Mouse (Mus musculus) small intestine, adult 2 months (tissue): ENCODE data around the gene Lman1l. TPM values are rescaled to one million over a fixed set of nuclear protein-coding genes. Genes with fewer than 3 reads are reported as not detected.

ENCODE experiments used
- H3K27ac ChIP-seq: fragments of 200-500 bp; 2 replicates; pipeline ENCODE4 v1.5.1; 2012; ENCODE audit warnings: low read depth, low read length, control low read depth, inconsistent platforms; ENCODE audit not compliant: insufficient read depth
- H3K27me3 ChIP-seq: fragments of 200-500 bp; 2 replicates; pipeline ENCODE4 v1.6.1; 2012; ENCODE audit warnings: mild to moderate bottlenecking, moderate library complexity, low read length, inconsistent platforms; ENCODE audit not compliant: control insufficient read depth, insufficient read depth
- H3K36me3 ChIP-seq: fragments of 200-500 bp; 2 replicates; pipeline ENCODE4 v1.6.1; 2012; ENCODE audit warnings: mild to moderate bottlenecking, low read length, control low read depth, inconsistent platforms; ENCODE audit not compliant: control insufficient read depth, insufficient read depth
- H3K4me1 ChIP-seq: fragments of 200-500 bp; 2 replicates; pipeline ENCODE4 v1.6.1; 2012; ENCODE audit warnings: low read length, inconsistent platforms, mixed read lengths; ENCODE audit not compliant: control insufficient read depth, insufficient read depth, insufficient read length
- H3K4me3 ChIP-seq: fragments of 200-500 bp; 2 replicates; pipeline ENCODE4 v1.5.1; 2012; ENCODE audit warnings: low read depth, mild to moderate bottlenecking, control low read depth, inconsistent platforms, low read length, moderate library complexity
- CTCF ChIP-seq: fragments of 200-500 bp; IDR thresholded peaks from 2 replicates; pipeline ENCODE4 v1.5.1; 2012; ENCODE audit warnings: low read depth, mild to moderate bottlenecking, control low read depth, inconsistent platforms, low read length, moderate library complexity, mixed read lengths; ENCODE audit not compliant: insufficient replicate concordance, insufficient read length; ENCODE audit errors: extremely low read depth
- POLR2A ChIP-seq: fragments of 200-500 bp; IDR thresholded peaks from 2 replicates; pipeline ENCODE4 v1.6.1; 2012; ENCODE audit warnings: low read depth, mild to moderate bottlenecking, control low read depth, inconsistent platforms, low read length, moderate library complexity
- WGBS: fragments of 180-500 bp; shearing (Covaris S2); methylation state at CpG from one replicate; pipeline ENCODE4 v1.1.7; 2018; 5-methylcytosine and 5-hydroxymethylcytosine counted together
- polyA plus RNA-seq: library from polyadenylated mRNA; depleted of rRNA; stranded (reverse); fragments of >200 nt; gene quantifications from 2 replicates; pipeline ENCODE4 v1.2.3, GENCODE M21; 2012

Gene Lman1l
- polyA plus RNA-seq, 1 experiment = not detected

DNA sequence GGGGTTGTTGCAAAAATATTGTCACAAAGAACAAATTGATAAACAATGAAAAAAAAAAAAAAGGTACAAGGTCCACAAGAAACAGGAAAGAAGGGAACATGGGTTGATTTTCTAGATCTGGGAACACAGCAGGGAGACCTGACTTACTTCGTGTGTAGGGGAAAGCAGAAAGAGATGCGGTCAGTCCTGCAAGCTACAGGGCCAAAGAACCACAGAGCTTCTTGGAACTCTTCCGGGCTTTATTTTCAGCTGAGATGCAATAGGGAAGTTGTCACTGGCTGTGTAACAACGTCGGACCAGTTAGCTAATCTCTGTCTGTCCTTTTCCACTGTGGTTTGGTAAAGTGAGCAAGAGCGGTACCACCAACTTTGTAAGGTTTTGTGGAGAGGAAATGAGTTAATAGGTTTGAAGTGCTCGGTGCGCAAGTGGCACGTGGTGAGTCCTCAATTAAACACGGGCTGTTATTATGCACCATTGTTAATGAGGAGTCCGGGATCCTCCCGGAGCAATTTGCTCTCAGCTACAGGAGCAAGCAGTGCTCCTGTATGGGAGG, 26.1 kb upstream of the Lman1l start:
- Histone ChIP-seq H3K27ac (peak overlapping the region; percentile 72), H3K4me1 (peaks cover 41% of the 10 kb centered on the region), H3K36me3 (no peaks in the 10 kb centered on the region), H3K4me3 (no peak overlapping the region), H3K27me3 (no peaks in the 10 kb centered on the region)
- 17% methylated on average over 12 of the region's 12 CpGs for WGBS
- no peak for TF ChIP-seq CTCF
- TF ChIP-seq POLR2A = no peak

DNA sequence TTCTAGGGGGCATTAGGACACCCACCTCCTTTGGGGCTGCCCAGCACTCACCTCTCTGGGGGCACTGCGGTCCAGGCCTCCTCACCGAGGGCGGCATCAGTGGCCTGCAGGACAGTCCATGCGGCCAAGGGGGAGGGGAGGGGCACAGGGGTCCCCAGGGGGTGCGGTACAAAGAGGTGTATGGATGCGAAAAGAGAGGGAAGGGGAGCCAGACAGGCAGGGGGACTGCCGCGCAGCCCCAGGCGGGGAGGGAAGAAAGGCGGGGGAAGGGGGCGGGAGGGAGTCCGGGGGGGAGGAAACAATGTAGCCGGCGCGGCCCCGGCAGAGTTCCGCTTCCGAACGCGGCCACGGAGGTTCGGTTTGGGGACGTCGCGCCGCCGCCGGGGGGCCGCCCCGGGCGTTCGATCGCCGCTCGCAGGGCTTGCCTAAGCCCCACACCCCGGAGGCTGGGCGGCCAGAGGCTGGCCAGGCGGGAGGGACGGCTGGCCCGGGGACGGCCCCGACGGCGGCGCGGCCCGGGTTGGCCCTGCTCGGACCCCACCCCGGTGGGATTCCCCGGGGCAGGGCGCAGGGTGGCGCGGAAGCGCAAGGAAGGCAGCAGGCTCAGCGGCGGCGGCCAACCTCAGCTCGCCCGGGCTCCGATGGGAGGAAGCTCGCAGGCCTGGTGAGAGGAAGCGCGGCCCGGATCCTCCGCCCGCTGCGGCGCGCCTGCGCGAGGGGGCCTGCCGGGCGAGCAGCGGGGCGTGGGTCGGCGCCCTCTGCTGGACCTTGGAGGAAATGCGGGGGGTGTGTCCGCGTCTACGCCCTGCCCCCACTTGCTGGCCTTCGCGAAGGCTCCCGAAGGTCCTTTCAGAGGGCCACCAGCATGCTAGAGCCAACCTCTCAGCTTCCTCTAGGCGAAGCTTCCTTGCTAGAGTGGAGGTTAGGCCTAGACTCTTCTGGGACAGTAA, 24.6 kb upstream of the Lman1l start:
- Histone ChIP-seq H3K4me1 (peaks cover 54% of the 10 kb centered on the region), H3K4me3 (peak overlapping the region; percentile 87), H3K27me3 (no peaks in the 10 kb centered on the region), H3K36me3 (no peaks in the 10 kb centered on the region), H3K27ac (peak overlapping the region; percentile 94)
- TF ChIP-seq CTCF = peak; percentile 87
- peak; percentile 62 for TF ChIP-seq POLR2A
- 1% methylated on average over 83 of the region's 85 CpGs for WGBS

DNA sequence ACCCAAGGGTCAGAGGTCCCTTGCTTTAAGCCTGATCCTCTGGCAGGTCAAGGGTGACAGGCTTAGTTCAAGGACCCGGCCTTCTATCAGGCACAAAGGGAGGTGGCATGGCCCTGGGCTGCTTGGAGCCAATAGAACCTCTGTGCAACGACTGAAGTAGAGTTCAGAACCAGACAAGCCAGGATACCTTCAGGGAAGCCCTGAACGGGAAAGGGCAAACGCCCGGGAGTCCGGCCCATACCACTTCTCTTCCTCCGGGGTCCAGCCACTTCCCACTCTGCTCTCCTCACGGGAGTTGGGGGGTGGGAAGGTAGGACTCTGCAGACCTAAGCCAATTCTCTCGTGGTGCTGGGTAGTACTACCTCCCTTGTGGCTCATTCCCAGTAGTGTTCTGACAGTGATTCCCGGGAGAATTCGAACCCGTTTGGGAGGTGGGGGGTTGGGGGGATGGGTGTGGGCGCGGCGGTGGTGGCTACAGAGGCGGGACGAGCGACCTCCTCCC, 23.9 kb upstream of the Lman1l start:
- WGBS = 0% methylated on average over 18 of the region's 18 CpGs
- TF ChIP-seq POLR2A (peak; percentile 64; the same call in 1 of the 2 replicates), CTCF (no peak)
- peaks cover 62% of the 10 kb centered on the region for H3K4me1 ChIP-seq
- H3K36me3 ChIP-seq = no peaks in the 10 kb centered on the region
- H3K4me3 ChIP-seq = peak overlapping the region; percentile 87
- peak overlapping the region; percentile 84 for H3K27ac ChIP-seq
- H3K27me3 ChIP-seq = no peaks in the 10 kb centered on the region

DNA sequence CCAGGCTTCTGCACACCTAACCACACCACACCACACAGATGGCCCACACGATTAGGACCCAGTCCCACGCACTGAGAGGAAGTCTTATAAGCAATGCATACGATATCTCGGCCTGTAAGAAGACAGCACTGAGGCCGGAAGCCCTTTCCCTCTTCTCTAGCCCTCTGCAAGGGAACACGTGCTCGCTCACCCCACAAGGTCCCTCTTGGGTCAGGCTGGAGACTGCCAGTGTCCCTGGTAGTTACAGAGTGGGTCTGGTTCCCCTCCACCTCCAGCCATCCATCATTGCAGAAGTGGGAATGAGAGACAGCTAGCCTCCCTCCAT, 23.2 kb upstream of the Lman1l start:
- H3K4me1 ChIP-seq = peaks cover 66% of the 10 kb centered on the region
- H3K36me3 ChIP-seq = no peaks in the 10 kb centered on the region
- H3K27ac ChIP-seq = peak overlapping the region; percentile 91
- TF ChIP-seq CTCF = no peak
- peak overlapping the region; percentile 57 for H3K4me3 ChIP-seq
- 12% methylated on average over 7 of the region's 7 CpGs for WGBS
- no peaks in the 10 kb centered on the region for H3K27me3 ChIP-seq

DNA sequence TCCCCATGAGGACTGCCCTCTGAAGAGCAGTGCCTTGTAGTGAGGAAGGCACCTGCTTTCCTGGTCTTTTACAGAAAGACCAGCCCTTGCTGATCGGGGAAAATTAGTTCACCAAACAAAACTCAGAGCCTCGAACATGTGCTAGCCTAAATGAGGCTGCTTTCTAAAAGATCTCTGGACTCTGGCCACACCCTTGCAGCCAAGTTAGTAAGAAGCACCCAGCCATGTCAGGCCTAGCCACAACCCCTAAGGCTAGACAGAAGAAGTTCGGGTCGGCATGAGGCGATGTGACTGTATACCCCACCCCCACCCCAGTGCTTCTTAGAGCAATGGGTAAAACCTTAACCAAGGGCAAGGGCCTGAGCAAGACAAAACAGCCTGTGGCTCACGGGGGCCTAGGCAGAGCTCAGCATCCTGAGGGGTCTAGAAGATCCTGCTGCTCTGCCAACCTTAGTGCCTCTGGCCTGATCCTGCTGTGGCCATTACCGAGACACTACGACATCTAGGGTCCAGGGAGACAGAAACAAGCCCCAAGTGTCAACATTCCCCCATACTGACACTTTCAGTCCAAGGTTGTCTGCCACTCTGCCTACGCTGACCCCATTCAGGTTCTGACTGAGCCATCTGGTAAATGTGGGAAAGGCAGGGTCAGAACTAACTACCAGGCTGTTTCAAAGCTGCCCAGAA, 22.7 kb upstream of the Lman1l start:
- Histone ChIP-seq H3K27ac (peak overlapping the region; percentile 91), H3K27me3 (no peaks in the 10 kb centered on the region), H3K4me1 (peaks cover 65% of the 10 kb centered on the region), H3K36me3 (no peaks in the 10 kb centered on the region), H3K4me3 (peak overlapping the region; percentile 57)
- TF ChIP-seq POLR2A = no peak
- TF ChIP-seq CTCF = no peak
- 17% methylated on average over 9 of the region's 9 CpGs for WGBS

DNA sequence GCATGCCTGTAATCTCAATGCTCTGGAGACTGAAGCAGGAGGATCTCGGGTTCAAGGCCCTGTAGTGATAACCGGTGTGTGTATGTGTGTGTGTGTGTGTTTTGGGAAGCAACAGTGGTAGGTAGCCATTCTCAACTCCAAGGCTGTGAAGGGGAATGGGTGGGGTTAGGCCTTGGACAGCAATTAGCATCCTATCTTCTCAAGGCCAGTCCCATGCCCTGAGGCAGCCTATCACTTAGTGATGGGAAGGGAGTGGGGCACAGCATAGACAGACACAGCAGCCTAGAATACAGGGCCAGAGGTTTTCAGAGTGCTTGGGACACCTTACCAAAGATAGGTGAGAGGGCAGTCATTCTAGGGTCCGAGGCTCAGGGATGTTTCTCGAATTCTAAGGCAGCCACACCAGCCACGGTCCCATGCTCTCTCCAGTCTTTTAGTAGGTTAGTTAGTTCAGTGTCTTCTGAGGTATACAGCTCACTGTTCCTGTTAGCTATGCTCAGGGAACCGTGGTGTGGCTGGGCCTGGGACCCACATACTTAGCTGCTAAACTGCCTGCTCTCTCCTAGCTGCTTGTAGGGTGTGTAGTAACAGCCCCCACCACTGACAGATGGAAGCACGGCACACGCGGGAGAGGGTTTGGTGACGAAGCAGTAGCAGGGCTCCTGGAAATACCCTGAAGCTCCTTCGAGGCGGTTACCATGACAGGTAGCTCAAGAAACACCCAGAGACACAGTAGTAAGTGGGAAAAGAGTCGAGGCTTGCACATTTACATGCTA, 21.4 kb upstream of the Lman1l start:
- Histone ChIP-seq H3K27me3 (no peaks in the 10 kb centered on the region), H3K27ac (peak overlapping the region; percentile 91), H3K4me3 (no peak overlapping the region), H3K36me3 (no peaks in the 10 kb centered on the region), H3K4me1 (peaks cover 67% of the 10 kb centered on the region)
- WGBS = 73% methylated on average over 13 of the region's 13 CpGs
- no peak for TF ChIP-seq CTCF
- TF ChIP-seq POLR2A = no peak
